Mouse (Mus musculus): ENCODE data around the gene Tspan5.

GRCm38 (mm10) chr3:138826243-138826800 is 84.3 kb downstream of the Tspan5 start:
- TF ChIP-seq POLR2A (IDR thresholded peaks at IDR 0.05; ENCODE audit: low read depth, low read length) (no peak), CTCF (IDR thresholded peaks at IDR 0.05; ENCODE audit: borderline replicate concordance, insufficient read depth, low read length) (no peak)
